Mouse (Mus musculus) myocyte (in vitro differentiated cells): ENCODE data around the gene Tuba1c. TPM values are rescaled to one million over a fixed set of nuclear protein-coding genes. Genes with fewer than 3 reads are reported as not detected.
A peak's percentile ranks its signal among the peaks of the same experiment; 100 is the strongest.

Experiments used
- H3K27me3 ChIP-seq: one replicate; pipeline ENCODE4 v1.6.1; 2011; ENCODE audit not compliant: control insufficient read depth, insufficient read depth, insufficient read length
- H3K36me3 ChIP-seq: one replicate; pipeline ENCODE4 v1.6.1; 2011; ENCODE audit not compliant: control insufficient read depth, insufficient read depth
- H3K4me2 ChIP-seq: one replicate; pipeline ENCODE4 v1.6.1; 2011; ENCODE audit warnings: low read depth, control low read depth
- H3K4me3 ChIP-seq: one replicate; pipeline ENCODE4 v1.5.1; 2011; ENCODE audit warnings: mild to moderate bottlenecking, control low read depth, moderate library complexity
- H3K79me2 ChIP-seq: one replicate; pipeline ENCODE4 v1.6.1; 2011; ENCODE audit not compliant: control insufficient read depth, insufficient read depth
- H3ac ChIP-seq: one replicate; pipeline ENCODE4 v1.6.1; 2011; ENCODE audit not compliant: control insufficient read depth, insufficient read length
- CEBPB ChIP-seq: IDR thresholded peaks from 2 replicates; pipeline ENCODE4 v1.6.1; 2011; ENCODE audit warnings: mild to moderate bottlenecking, moderate library complexity; ENCODE audit not compliant: poor library complexity, insufficient read depth, severe bottlenecking
- E2F4 ChIP-seq: IDR thresholded peaks from one replicate; pipeline ENCODE4 v1.6.1; 2011; ENCODE audit warnings: mild to moderate bottlenecking, control low read depth, moderate library complexity; ENCODE audit not compliant: insufficient read depth
- MAX ChIP-seq: IDR thresholded peaks from one replicate; pipeline ENCODE4 v1.6.1; 2011; ENCODE audit warnings: low read depth, mild to moderate bottlenecking, control low read depth
- MYOD1 ChIP-seq, 3 experiments: IDR thresholded peaks; one replicate each; pipeline ENCODE4 v1.6.1; 2011; ENCODE audit warnings: control low read depth in 2 of 3, low read depth in 2 of 3, mild to moderate bottlenecking in 2 of 3, moderate library complexity in 1 of 3; ENCODE audit not compliant: insufficient read length in 2 of 3, control insufficient read depth in 1 of 3
- MYOG ChIP-seq, 3 experiments: IDR thresholded peaks; one replicate each; pipeline ENCODE4 v1.6.1; 2011; ENCODE audit warnings: control low read depth in 2 of 3, low read depth in 2 of 3, mild to moderate bottlenecking in 2 of 3; ENCODE audit not compliant: insufficient read length in 2 of 3, control insufficient read depth in 1 of 3, insufficient read depth in 1 of 3
- POLR2A ChIP-seq: IDR thresholded peaks from one replicate; pipeline ENCODE4 v1.6.1; 2011; ENCODE audit warnings: low read depth, mild to moderate bottlenecking, control low read depth, moderate library complexity; ENCODE audit not compliant: insufficient read length
- POLR2AphosphoS2 ChIP-seq: IDR thresholded peaks from one replicate; pipeline ENCODE4 v1.6.1; 2011; ENCODE audit warnings: low read depth, control low read depth; ENCODE audit not compliant: insufficient read length
- REST ChIP-seq: IDR thresholded peaks from one replicate; pipeline ENCODE4 v1.6.1; 2011; ENCODE audit warnings: mild to moderate bottlenecking, control low read depth, moderate library complexity; ENCODE audit not compliant: insufficient read depth, insufficient read length
- SRF ChIP-seq: IDR thresholded peaks from one replicate; pipeline ENCODE4 v1.6.1; 2011; ENCODE audit warnings: low read depth; ENCODE audit not compliant: control insufficient read depth, insufficient read length
- TCF12 ChIP-seq: IDR thresholded peaks from one replicate; pipeline ENCODE4 v1.6.1; 2011; ENCODE audit warnings: mild to moderate bottlenecking, control low read depth; ENCODE audit not compliant: poor library complexity, insufficient read depth, severe bottlenecking
- TCF3 ChIP-seq: IDR thresholded peaks from one replicate; pipeline ENCODE4 v1.6.1; 2011; ENCODE audit warnings: low read depth, control low read depth; ENCODE audit not compliant: insufficient read length
- USF1 ChIP-seq: IDR thresholded peaks from one replicate; pipeline ENCODE4 v1.6.1; 2011; ENCODE audit warnings: low read depth, mild to moderate bottlenecking, control low read depth, moderate library complexity
- polyA plus RNA-seq: library from polyadenylated mRNA; unstranded; fragments of >200 nt; fragmentation: generic; extraction: Trizol; gene quantifications from one replicate; pipeline ENCODE4 v1.2.1, GENCODE M21; 2012; ENCODE audit warnings: missing spikeins

The Tuba1c gene
- polyA plus RNA-seq, 1 experiment, result 462 TPM

- TF ChIP-seq MAX (no peak), POLR2A (no peak), REST (no peak), USF1 (no peak), MYOD1 (IDR thresholded peaks at IDR 0.05; ENCODE audit: control insufficient read depth in 1 of 3, insufficient read length in 2 of 3, low read depth in 2 of 3) (no peak), TCF3 (no peak), SRF (no peak), TCF12 (no peak), E2F4 (no peak), MYOG (IDR thresholded peaks at IDR 0.05; ENCODE audit: control insufficient read depth in 1 of 3, insufficient read depth in 1 of 3, insufficient read length in 2 of 3, low read depth in 2 of 3) (no peak), POLR2AphosphoS2 (no peak), CEBPB (no peak)
- Histone ChIP-seq H3K36me3 (no peaks in the 10 kb centered on the region), H3K27me3 (no peaks in the 10 kb centered on the region), H3K4me3 (peak overlapping the region; percentile 44), H3ac (peak overlapping the region; percentile 27), H3K79me2 (peaks cover 7% of the 10 kb centered on the region), H3K4me2 (peak overlapping the region; percentile 95)
Measured at GRCm38 (mm10) chr15:98984681-98985080, 45.0 kb upstream of the Tuba1c start.

- Histone ChIP-seq H3K36me3 (no peaks in the 10 kb centered on the region), H3K4me3 (peak overlapping the region; percentile 44), H3ac (peak overlapping the region; percentile 27), H3K79me2 (peaks cover 7% of the 10 kb centered on the region), H3K4me2 (peak overlapping the region; percentile 95), H3K27me3 (no peaks in the 10 kb centered on the region)
- TF ChIP-seq MAX (peak; percentile 9), TCF3 (no peak), MYOD1 (IDR thresholded peaks at IDR 0.05; ENCODE audit: control insufficient read depth in 1 of 3, insufficient read length in 2 of 3, low read depth in 2 of 3) (peak in 2 of 3 experiments; percentile 90 to 91), SRF (peak; percentile 42), POLR2A (peak; percentile 91), USF1 (no peak), REST (no peak), POLR2AphosphoS2 (peak; percentile 90), MYOG (IDR thresholded peaks at IDR 0.05; ENCODE audit: control insufficient read depth in 1 of 3, insufficient read depth in 1 of 3, insufficient read length in 2 of 3, low read depth in 2 of 3) (peak; percentile 49 to 93 (median 72)), TCF12 (peak; percentile 46)
Measured at GRCm38 (mm10) chr15:98985240-98985981, 44.3 kb upstream of the Tuba1c start.

- TF ChIP-seq POLR2A (no peak), MAX (peak; percentile 0)
- peak overlapping the region; percentile 44 for H3K4me3 ChIP-seq
Measured at GRCm38 (mm10) chr15:98985982-98986715, 43.5 kb upstream of the Tuba1c start.

GRCm38 (mm10) chr15:98987077-98987630 is 42.5 kb upstream of the Tuba1c start:
- H3K4me2 ChIP-seq, result peak overlapping the region; percentile 95
- TF ChIP-seq E2F4, result no peak
- TF ChIP-seq POLR2A, result peak; percentile 25
- peak; percentile 89 to 98 (median 96) for TF ChIP-seq MYOD1 (IDR thresholded peaks at IDR 0.05; ENCODE audit: control insufficient read depth in 1 of 3, insufficient read length in 2 of 3, low read depth in 2 of 3)
- TF ChIP-seq POLR2AphosphoS2, result no peak
- TF ChIP-seq CEBPB, result no peak
- TF ChIP-seq REST, result no peak
- TF ChIP-seq TCF12, result peak; percentile 95
- peak; percentile 85 for TF ChIP-seq MAX
- TF ChIP-seq MYOG (IDR thresholded peaks at IDR 0.05; ENCODE audit: control insufficient read depth in 1 of 3, insufficient read depth in 1 of 3, insufficient read length in 2 of 3, low read depth in 2 of 3), result peak; percentile 69 to 99 (median 97)
- TF ChIP-seq TCF3, result peak; percentile 70
- peak; percentile 90 for TF ChIP-seq USF1
- peak; percentile 8 for TF ChIP-seq SRF
- H3ac ChIP-seq, result no peak overlapping the region
- H3K4me3 ChIP-seq, result peak overlapping the region; percentile 44
- H3K79me2 ChIP-seq, result peaks cover 7% of the 10 kb centered on the region
- no peaks in the 10 kb centered on the region for H3K27me3 ChIP-seq
- H3K36me3 ChIP-seq, result no peaks in the 10 kb centered on the region

More at GRCm38 (mm10) chr15:98985982-98986715, 43.5 kb upstream of the Tuba1c start:
- Histone ChIP-seq H3K4me2 (peak overlapping the region; percentile 95), H3K27me3 (no peaks in the 10 kb centered on the region), H3K79me2 (peaks cover 7% of the 10 kb centered on the region), H3K36me3 (no peaks in the 10 kb centered on the region), H3ac (peak overlapping the region; percentile 27)
